Mouse (Mus musculus): ENCODE data around the gene Orai1.

GRCm38 (mm10) chr5:122986091-122986493 lies 28.8 kb upstream of the Orai1 start:
- TF ChIP-seq CTCF (IDR thresholded peaks at IDR 0.05; ENCODE audit: control insufficient read depth, insufficient read depth, insufficient read length) (no peak), MAX (IDR thresholded peaks at IDR 0.05) (no peak), MYOD1 (IDR thresholded peaks at IDR 0.05; ENCODE audit: control insufficient read depth, insufficient read length, low read depth) (no peak), CEBPB (IDR thresholded peaks at IDR 0.05; ENCODE audit: low read depth) (no peak), MYOG (IDR thresholded peaks at IDR 0.05; ENCODE audit: control insufficient read depth, extremely low read depth, insufficient read length) (no peak), USF1 (IDR thresholded peaks at IDR 0.05; ENCODE audit: low read depth) (no peak)

All from C2C12 (cell line).